9 mouse cellular contexts compared by ENCODE assay signal in genomic region chr11:79229561-79230250, GRCm38 (mm10). TPM values are rescaled to one million over a fixed set of nuclear protein-coding genes. Genes with fewer than 3 reads are reported as not detected.
A peak's percentile ranks its signal among the peaks of the same experiment; 100 is the strongest.
DNase-seq lines count a peak whose midpoint lies in the region; ATAC-seq lines count a peak whose summit lies in the region.
"Had no signal": no experiment of that assay in that cellular context is flagged by ENCODE, and none has a peak within 500 bp of the region (broad histone marks: within the 10 kb centered on the region; RNA-seq: fewer than 3 reads in every experiment).

No protein-coding gene starts in this region.

- WGBS in midbrain, embryonic 15.5 days: 79% methylated on average over 11 of the region's 11 CpGs

- no peaks in the 10 kb centered on the region for H3K27me3 ChIP-seq in midbrain, embryonic 15.5 days (replicated peaks)

- H3K9me3 ChIP-seq in midbrain, embryonic 15.5 days: no peaks in the 10 kb centered on the region
- H3K9me3 ChIP-seq: G1E had no signal

- H3K4me3 ChIP-seq in midbrain, embryonic 15.5 days: no peak overlapping the region

- H3K4me2 ChIP-seq in midbrain, embryonic 15.5 days: no peak overlapping the region

- peaks cover under 1% of the 10 kb centered on the region; the same call in 1 of the 2 replicates for H3K4me1 ChIP-seq in midbrain, embryonic 15.5 days

- no peak overlapping the region for H3K27ac ChIP-seq in midbrain, embryonic 15.5 days

- no peaks in the 10 kb centered on the region for H3K36me3 ChIP-seq in midbrain, embryonic 15.5 days (replicated peaks)
- H3K36me3 ChIP-seq: G1E had no signal

- no peak overlapping the region for H3K9ac ChIP-seq in midbrain, embryonic 15.5 days

- peak; percentile 18; the same call in 1 of the 2 replicates for ATAC-seq in megakaryocyte, adult 5-6 weeks (ENCODE audit: poor library complexity, severe bottlenecking)
- no peak for ATAC-seq in midbrain, embryonic 15.5 days (replicated peaks)

- DNase-seq in kidney, adult 11 months: peak; percentile 84
- no peak for DNase-seq in kidney, adult 18-20 months
- DNase-seq in Muller cell, postnatal 12 days (ENCODE audit: inconsistent ontology term): peak; percentile 59
- DNase-seq in cerebellum, adult 8-10 months: peak; percentile 67
- DNase-seq in heart, postnatal 4 days: peak; percentile 59
- DNase-seq in embryo, embryonic 9.5 days (ENCODE audit: extremely low spot score): no peak

RNA-seq across cellular contexts. Expression of gene Wsb1, which starts 24.8 kb away (rescaled TPM):
- total RNA-seq in heart, postnatal 4 days (2021): 10 to 100 TPM; 67.1 to 82.1 TPM
- total RNA-seq in megakaryocyte, adult 5-6 weeks (2015): 246 and 264 TPM in 2 replicates
- 158 and 170 TPM in 2 replicates for total RNA-seq in megakaryocyte, adult 5-6 weeks (2017)
- polyA plus RNA-seq in midbrain, embryonic 15.5 days (2015; fragmentation: Nextera tagmentation; extraction: Ambion mirVana): 463 and 505 TPM in 2 replicates

Comparison
In these comparisons a context has a peak if more than half of its experiments do, and no peak if none do; other contexts are left out.
1. DNase-seq: peak in kidney, adult 11 months (single experiment), Muller cell, postnatal 12 days (single experiment), cerebellum, adult 8-10 months (single experiment) and heart, postnatal 4 days (single experiment); none in kidney, adult 18-20 months (single experiment) and embryo, embryonic 9.5 days (single experiment).